Mouse (Mus musculus) heart, postnatal 0 days (tissue): ENCODE measurements around the gene Dbp.

ENCODE experiments used
- CTCF ChIP-seq: IDR thresholded peaks from 2 replicates; pipeline ENCODE4 v1.5.1; 2016; ENCODE audit warnings: antibody characterized with exemption, control low read depth, low read depth
- EP300 ChIP-seq: IDR thresholded peaks from 2 replicates; pipeline ENCODE4 v1.6.1; 2016; ENCODE audit warnings: antibody characterized with exemption, low read depth

DNA sequence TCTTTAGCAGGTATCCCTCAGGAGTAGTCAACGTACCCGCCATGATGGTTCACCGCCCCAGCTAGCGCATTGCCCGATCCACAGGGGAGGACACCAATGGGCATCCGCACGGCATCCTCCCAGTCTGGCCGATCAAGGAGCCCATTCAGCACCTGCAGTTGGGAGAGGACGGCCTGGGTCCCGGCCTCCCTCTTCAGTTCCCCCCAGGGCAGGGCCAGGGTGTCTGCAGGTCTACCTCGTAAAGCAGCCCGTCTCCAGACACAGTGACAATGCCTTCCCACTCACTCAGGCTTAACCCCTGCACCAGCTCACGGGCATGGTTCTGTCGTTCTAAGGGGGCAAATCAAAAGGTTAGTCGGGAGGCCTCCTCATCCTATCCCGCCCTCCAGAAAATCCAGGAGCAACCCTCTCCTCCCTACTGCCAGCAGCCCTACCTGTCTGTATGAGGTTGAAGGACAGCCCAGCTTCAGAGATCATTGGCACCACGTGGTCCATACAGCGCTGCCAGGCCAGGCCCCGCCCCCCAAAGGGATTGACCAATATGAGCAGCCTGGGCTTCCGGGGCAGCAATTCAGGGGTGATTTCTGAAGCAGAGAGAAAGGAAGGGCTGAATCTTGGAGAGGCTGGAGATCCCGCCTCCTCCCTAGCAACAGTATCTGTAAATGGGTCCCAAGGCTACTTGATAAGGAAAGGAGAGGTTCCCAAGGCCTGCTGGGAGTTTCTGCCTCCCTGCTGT is 7.3 kb downstream of the Dbp start:
- TF ChIP-seq EP300 (no peak), CTCF (no peak)
